ENCODE assay signal across 18 mouse cellular contexts in the genomic region with DNA sequence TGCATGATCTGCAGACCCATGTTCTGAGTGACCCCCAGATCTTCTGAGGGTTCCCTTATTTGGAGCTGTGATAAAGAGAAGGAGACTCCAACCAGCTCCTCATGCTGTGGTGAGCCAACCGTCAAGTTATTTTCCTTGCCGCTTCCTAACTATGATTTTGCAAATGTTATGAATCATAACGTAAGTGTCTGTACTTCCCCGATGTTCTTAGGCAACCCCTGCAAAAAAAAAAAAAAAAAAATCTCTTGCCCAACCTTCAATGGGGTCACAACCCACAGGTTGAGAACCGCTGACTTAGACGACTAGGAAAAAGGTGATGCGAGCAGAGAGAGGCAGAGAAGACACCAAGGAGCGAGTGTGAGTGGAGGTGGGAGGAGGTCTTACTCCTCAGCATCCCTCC. TPM values are rescaled to one million over a fixed set of nuclear protein-coding genes. Genes with fewer than 3 reads are reported as not detected.
A peak's percentile ranks its signal among the peaks of the same experiment; 100 is the strongest.
DNase-seq lines count a peak whose midpoint lies in the region; ATAC-seq and TF ChIP-seq lines count a peak whose summit lies in the region.
"Had no signal": no experiment of that assay in that cellular context is flagged by ENCODE, and none has a peak within 500 bp of the region (broad histone marks: within the 10 kb centered on the region; RNA-seq: fewer than 3 reads in every experiment).

No protein-coding gene starts in this region.

- H3K4me2 ChIP-seq in kidney, embryonic 16.5 days (replicated peaks; ENCODE audit: low read depth, low read length), result no peak overlapping the region
- H3K4me2 ChIP-seq: embryonic facial prominence, embryonic 15.5 days; limb, embryonic 13.5 days; midbrain, embryonic 15.5 days; stomach, embryonic 15.5 days had no signal

- intact Hi-C loops in heart, adult 2 months (cut with DNase I), result no loop called here

- peak; percentile 85 for DNase-seq in heart, adult 11 months
- no peak for DNase-seq in heart, adult 2 months
- DNase-seq in kidney, postnatal 10 days, result no peak
- DNase-seq in Muller cell, postnatal 12 days (ENCODE audit: inconsistent ontology term), result no peak
- DNase-seq in cerebellum, adult 9-10 months, result no peak
- DNase-seq: adrenal gland, postnatal 14 days; cerebellum, adult 8-10 months; heart, adult 18-20 months; lung, adult 18-20 months; lung, postnatal 4 days; right cerebral cortex, postnatal 14 days had no signal

- WGBS in heart, adult 2 months, result 75% methylated on average over 8 of the region's 8 CpGs
- 79% methylated on average over 8 of the region's 8 CpGs for WGBS in kidney, embryonic 16.5 days
- WGBS in bone marrow, adult 2 months, result 39% methylated on average over 8 of the region's 8 CpGs
- 10% methylated on average over 8 of the region's 8 CpGs for WGBS in macrophage (ENCODE audit: missing documents)

- H3K4me1 ChIP-seq in heart, adult 2 months (ENCODE audit: control insufficient read depth, insufficient read depth, low read length), result peaks cover 24% of the 10 kb centered on the region
- H3K4me1 ChIP-seq in kidney, embryonic 16.5 days (ENCODE audit: insufficient read depth, low read length), result peaks cover 61% of the 10 kb centered on the region
- H3K4me1 ChIP-seq in bone marrow, adult 2 months (ENCODE audit: control insufficient read depth, insufficient read depth, low read length), result peaks cover 5% of the 10 kb centered on the region; the same call in 1 of the 2 replicates

- H3K9ac ChIP-seq in heart, adult 2 months (ENCODE audit: low read depth, low read length), result no peak overlapping the region
- H3K9ac ChIP-seq in kidney, embryonic 16.5 days (replicated peaks; ENCODE audit: low read length), result no peak overlapping the region
- H3K9ac ChIP-seq: embryonic facial prominence, embryonic 15.5 days; limb, embryonic 13.5 days; midbrain, embryonic 15.5 days; stomach, embryonic 15.5 days had no signal

- H3K4me3 ChIP-seq in heart, adult 2 months, result no peak overlapping the region
- H3K4me3 ChIP-seq in kidney, embryonic 16.5 days (ENCODE audit: low read length), result no peak overlapping the region
- H3K4me3 ChIP-seq in bone marrow, adult 2 months (replicated peaks; ENCODE audit: control insufficient read depth, low read depth, low read length), result peak overlapping the region; percentile 2
- H3K4me3 ChIP-seq in macrophage (ENCODE audit: inconsistent target), result no peak overlapping the region
- H3K4me3 ChIP-seq: embryonic facial prominence, embryonic 15.5 days; limb, embryonic 13.5 days; midbrain, embryonic 15.5 days; stomach, embryonic 15.5 days had no signal

- no peak for TF ChIP-seq POLR2A in heart, adult 2 months (IDR thresholded peaks at IDR 0.05; ENCODE audit: insufficient read depth, low read depth, low read length)
- no peak for TF ChIP-seq POLR2A in bone marrow, adult 2 months (IDR thresholded peaks at IDR 0.05; ENCODE audit: borderline replicate concordance, control insufficient read depth, low read depth, low read length)

- H3K9me3 ChIP-seq in kidney, embryonic 16.5 days (ENCODE audit: low read length), result no peaks in the 10 kb centered on the region
- H3K9me3 ChIP-seq: embryonic facial prominence, embryonic 15.5 days; limb, embryonic 13.5 days; midbrain, embryonic 15.5 days; stomach, embryonic 15.5 days had no signal

- H3K79me2 ChIP-seq in heart, adult 2 months (replicated peaks; ENCODE audit: control insufficient read depth, insufficient read depth, low read length), result peaks cover 3% of the 10 kb centered on the region; the same call in 1 of the 2 replicates
- H3K79me2 ChIP-seq in macrophage (ENCODE audit: inconsistent target), result peaks cover 93% of the 10 kb centered on the region

- no peak for TF ChIP-seq CTCF in heart, adult 2 months (IDR thresholded peaks at IDR 0.05)
- TF ChIP-seq CTCF in bone marrow, adult 2 months (IDR thresholded peaks at IDR 0.05; ENCODE audit: control insufficient read depth, insufficient read depth, low read length), result no peak

- no peak overlapping the region for H3K27ac ChIP-seq in heart, adult 2 months
- H3K27ac ChIP-seq in kidney, embryonic 16.5 days (ENCODE audit: low read length), result peak overlapping the region; percentile 89
- peak overlapping the region; percentile 71 for H3K27ac ChIP-seq in bone marrow, adult 2 months (ENCODE audit: control insufficient read depth, insufficient read depth, low read depth, low read length, poor library complexity)
- H3K27ac ChIP-seq in macrophage, result peak overlapping the region; percentile 47
- H3K27ac ChIP-seq: embryonic facial prominence, embryonic 15.5 days; limb, embryonic 13.5 days; midbrain, embryonic 15.5 days; stomach, embryonic 15.5 days had no signal

- H3K27me3 ChIP-seq in heart, adult 2 months (ENCODE audit: control insufficient read depth, insufficient read depth, low read length), result no peaks in the 10 kb centered on the region
- no peaks in the 10 kb centered on the region for H3K27me3 ChIP-seq in kidney, embryonic 16.5 days (ENCODE audit: insufficient read depth, low read length)
- H3K27me3 ChIP-seq: embryonic facial prominence, embryonic 15.5 days; limb, embryonic 13.5 days; midbrain, embryonic 15.5 days; stomach, embryonic 15.5 days had no signal

- no peak for ATAC-seq in kidney, embryonic 16.5 days (ENCODE audit: low FRiP score, low TSS enrichment)

- peaks cover 26% of the 10 kb centered on the region for H3K36me3 ChIP-seq in heart, adult 2 months (ENCODE audit: control insufficient read depth, insufficient read depth, low read length)
- no peaks in the 10 kb centered on the region for H3K36me3 ChIP-seq in kidney, embryonic 16.5 days (ENCODE audit: insufficient read depth, low read length)
- H3K36me3 ChIP-seq in macrophage (ENCODE audit: inconsistent target), result no peaks in the 10 kb centered on the region
- H3K36me3 ChIP-seq: embryonic facial prominence, embryonic 15.5 days; limb, embryonic 13.5 days; midbrain, embryonic 15.5 days; stomach, embryonic 15.5 days had no signal

- no peak for TF ChIP-seq EP300 in heart, adult 2 months (IDR thresholded peaks at IDR 0.05; ENCODE audit: insufficient read depth, low read depth, low read length)

RNA-seq across cellular contexts. Expression of a gene that starts 21.1 kb away (rescaled TPM):
- total RNA-seq in heart, adult 2 months (2021), result 100 to 1,000 TPM; 141 to 142 TPM
- polyA plus RNA-seq in heart, adult 2 months (2012; rRNA removed), result 90.6 and 116 TPM in 2 replicates
- polyA plus RNA-seq in kidney, embryonic 16.5 days (2015; fragmentation: Nextera tagmentation; extraction: Ambion mirVana), result 309 and 336 TPM in 2 replicates
- polyA plus RNA-seq in bone marrow, adult 2 months (2011; ENCODE audit: insufficient read depth, insufficient read length, low replicate concordance, missing spikeins), result 15.6 and 31.4 TPM in 2 replicates
- total RNA-seq in macrophage (2018; cell fraction: chromatin; rRNA removed), result 1,000 to 10,000 TPM in 1 of 26 experiments, 100 to 1,000 TPM in 25; 132 to 1,211 (median 191) TPM
- total RNA-seq in macrophage (2018; cell fraction: cytosol; rRNA removed), result 100 to 1,000 TPM; 297 to 558 (median 409) TPM
- total RNA-seq in macrophage (2018; cell fraction: nucleus; rRNA removed), result 100 to 1,000 TPM; 477 to 981 (median 771) TPM
- polyA plus RNA-seq in macrophage (2018), result 391 to 669 TPM (median 546 TPM) in 3 replicates
